Mouse (Mus musculus): ENCODE measurements at regions not wholly inside any gene's neighbourhood (a gene's known extent, or its start where the extent isn't known, plus 50 kb on each side); places are given as distances from the start of the nearest gene placed in this dataset.
"Not testable (repeated sequence)": the region's sequence is repeated elsewhere in the genome, so short reads cannot be mapped to it uniquely, and the experiment has no call there.

GRCm38 (mm10) chr2:78640361-78640760 lies 227.6 kb upstream of the Ube2e3 start:
- no peak for DNase-seq (ENCODE audit: extremely low spot score in 1 of 2, low spot score in 2 of 2)
- intact Hi-C loops (cut with DNase I), result no loop called here

GRCm38 (mm10) chr2:78625264-78625663 lies 242.7 kb upstream of the Ube2e3 start:
- DNase-seq (ENCODE audit: extremely low spot score in 1 of 2, low spot score in 2 of 2), result no peak
- intact Hi-C loops (cut with DNase I), result no loop called here

GRCm38 (mm10) chr2:78606388-78606787 lies 261.5 kb upstream of the Ube2e3 start:
- DNase-seq (ENCODE audit: extremely low spot score in 1 of 2, low spot score in 2 of 2), result no peak
- intact Hi-C loops (cut with DNase I), result no loop called here

GRCm38 (mm10) chr2:78600753-78601152 lies 267.2 kb upstream of the Ube2e3 start:
- DNase-seq (ENCODE audit: extremely low spot score in 1 of 2, low spot score in 2 of 2), result no peak
- intact Hi-C loops (cut with DNase I), result no loop called here

GRCm38 (mm10) chr2:78598039-78598438 lies 269.9 kb upstream of the Ube2e3 start:
- intact Hi-C loops (cut with DNase I), result no loop called here
- no peak for DNase-seq (ENCODE audit: extremely low spot score in 1 of 2, low spot score in 2 of 2)

GRCm38 (mm10) chr2:78596251-78596650 lies 271.7 kb upstream of the Ube2e3 start:
- DNase-seq (ENCODE audit: extremely low spot score in 1 of 2, low spot score in 2 of 2), result no peak
- intact Hi-C loops (cut with DNase I), result no loop called here

GRCm38 (mm10) chr2:78580013-78580412 lies 287.9 kb upstream of the Ube2e3 start:
- intact Hi-C loops (cut with DNase I), result no loop called here
- no peak for DNase-seq (ENCODE audit: extremely low spot score in 1 of 2, low spot score in 2 of 2)

- no peak for DNase-seq (ENCODE audit: extremely low spot score in 1 of 2, low spot score in 2 of 2)
- intact Hi-C loops (cut with DNase I), result no loop called here
These were observed 295.4 kb upstream of the Ube2e3 start for GRCm38 (mm10) chr2:78572492-78572891.

GRCm38 (mm10) chr2:78558128-78558527 lies 309.8 kb upstream of the Ube2e3 start:
- DNase-seq (ENCODE audit: extremely low spot score in 1 of 2, low spot score in 2 of 2), result no peak
- intact Hi-C loops (cut with DNase I), result no loop called here

GRCm38 (mm10) chr2:78551085-78551484 lies 316.8 kb upstream of the Ube2e3 start:
- intact Hi-C loops (cut with DNase I), result no loop called here
- DNase-seq (ENCODE audit: extremely low spot score in 1 of 2, low spot score in 2 of 2), result no peak

- intact Hi-C loops (cut with DNase I), result no loop called here
- no peak for DNase-seq (ENCODE audit: extremely low spot score in 1 of 2, low spot score in 2 of 2)
These were observed 319.0 kb upstream of the Ube2e3 start for GRCm38 (mm10) chr2:78548683-78549467.

GRCm38 (mm10) chr2:78547286-78547685 lies 320.6 kb upstream of the Ube2e3 start:
- intact Hi-C loops (cut with DNase I), result no loop called here
- no peak for DNase-seq (ENCODE audit: extremely low spot score in 1 of 2, low spot score in 2 of 2)

GRCm38 (mm10) chr2:78540422-78540821 lies 327.5 kb upstream of the Ube2e3 start:
- intact Hi-C loops (cut with DNase I), result no loop called here
- no peak for DNase-seq (ENCODE audit: extremely low spot score in 1 of 2, low spot score in 2 of 2)

- intact Hi-C loops (cut with DNase I), result no loop called here
- no peak for DNase-seq (ENCODE audit: extremely low spot score in 1 of 2, low spot score in 2 of 2)
These were observed 328.2 kb upstream of the Ube2e3 start for GRCm38 (mm10) chr2:78539592-78540300.

- intact Hi-C loops (cut with DNase I), result no loop called here
- no peak for DNase-seq (ENCODE audit: extremely low spot score in 1 of 2, low spot score in 2 of 2)
These were observed 330.4 kb upstream of the Ube2e3 start for GRCm38 (mm10) chr2:78537574-78537973.

- DNase-seq (ENCODE audit: extremely low spot score in 1 of 2, low spot score in 2 of 2); intact Hi-C loops (cut with DNase I): not testable (repeated sequence)
These were observed 334.0 kb upstream of the Ube2e3 start for GRCm38 (mm10) chr2:78533881-78534280.

GRCm38 (mm10) chr2:78530535-78530934 lies 337.4 kb upstream of the Ube2e3 start:
- DNase-seq (ENCODE audit: extremely low spot score in 1 of 2, low spot score in 2 of 2), result no peak
- intact Hi-C loops (cut with DNase I), result no loop called here

- DNase-seq (ENCODE audit: extremely low spot score in 1 of 2, low spot score in 2 of 2), result no peak
- intact Hi-C loops (cut with DNase I), result no loop called here
These were observed 347.5 kb upstream of the Ube2e3 start for GRCm38 (mm10) chr2:78520258-78521023.

GRCm38 (mm10) chr2:78493115-78493514 lies 374.8 kb upstream of the Ube2e3 start:
- DNase-seq (ENCODE audit: extremely low spot score in 1 of 2, low spot score in 2 of 2), result no peak
- intact Hi-C loops (cut with DNase I), result no loop called here

GRCm38 (mm10) chr2:78480036-78480435 lies 387.9 kb upstream of the Ube2e3 start:
- DNase-seq (ENCODE audit: extremely low spot score in 1 of 2, low spot score in 2 of 2), result no peak
- intact Hi-C loops (cut with DNase I), result no loop called here

Data from left cerebral cortex, postnatal 10 days (tissue).